Mouse (Mus musculus) intestine, embryonic 14.5 days (tissue): ENCODE measurements around the gene Bace1. TPM values are rescaled to one million over a fixed set of nuclear protein-coding genes. Genes with fewer than 3 reads are reported as not detected.
A peak's percentile ranks its signal among the peaks of the same experiment; 100 is the strongest.

ENCODE experiments used
- ATAC-seq: fragments of 200-750 bp; cut with Nextera tagmentation; replicated peaks from 2 replicates; pipeline ENCODE4 v1.8.0; 2017; ENCODE audit warnings: low read depth, moderate number of reproducible peaks, moderate TSS enrichment, moderate library complexity; ENCODE audit not compliant: low FRiP score, low TSS enrichment
- DNase-seq: peaks from one replicate; pipeline ENCODE4 v3.0.0-alpha.2; 2018; ENCODE audit warnings: low spot score
- H3K27ac ChIP-seq: fragments of 300-500 bp; sonication (generic); 2 replicates; pipeline ENCODE4 v1.5.1; 2014; ENCODE audit warnings: low read depth, mild to moderate bottlenecking, control low read depth
- H3K27me3 ChIP-seq: fragments of 300-500 bp; sonication (generic); replicated peaks from 2 replicates; pipeline ENCODE4 v1.6.1; 2014; ENCODE audit warnings: low read length, control low read depth; ENCODE audit not compliant: control insufficient read depth, insufficient read depth
- H3K36me3 ChIP-seq: fragments of 300-500 bp; sonication (generic); 2 replicates; pipeline ENCODE4 v1.6.1; 2014; ENCODE audit warnings: low read length, control low read depth; ENCODE audit not compliant: control insufficient read depth, insufficient read depth
- H3K4me1 ChIP-seq: fragments of 300-500 bp; sonication (generic); replicated peaks from 2 replicates; pipeline ENCODE4 v1.6.1; 2014; ENCODE audit warnings: low read length, control low read depth, mixed read lengths; ENCODE audit not compliant: control insufficient read depth, insufficient read depth
- H3K4me2 ChIP-seq: fragments of 300-500 bp; sonication (generic); 2 replicates; pipeline ENCODE4 v1.6.1; 2014; ENCODE audit warnings: low read length
- H3K4me3 ChIP-seq: fragments of 300-500 bp; sonication (generic); 2 replicates; pipeline ENCODE4 v1.5.1; 2014; ENCODE audit warnings: low read depth, low read length, control low read depth, mixed read lengths
- H3K9ac ChIP-seq: fragments of 300-500 bp; sonication (generic); 2 replicates; pipeline ENCODE4 v1.6.1; 2014; ENCODE audit warnings: mild to moderate bottlenecking, low read length
- H3K9me3 ChIP-seq: fragments of 300-500 bp; sonication (generic); 2 replicates; pipeline ENCODE4 v1.6.1; 2016; ENCODE audit warnings: low read length, control low read depth; ENCODE audit not compliant: control insufficient read depth
- WGBS: fragments of 180-500 bp; shearing (Covaris S2); extraction: QIAGEN DNeasy Blood & Tissue Kit; methylation state at CpG from one replicate; pipeline ENCODE4 v1.1.7; 2014; 5-methylcytosine and 5-hydroxymethylcytosine counted together
- polyA plus RNA-seq: library from polyadenylated mRNA; unstranded; fragments of >200 nt; fragmentation: Nextera tagmentation; extraction: Ambion mirVana; gene quantifications from 2 replicates; pipeline ENCODE4 v1.2.1, GENCODE M21; 2014

Bace1 gene
- 26.8 and 28.1 TPM in 2 replicates for polyA plus RNA-seq

GRCm38 (mm10) chr9:45838434-45839138, at the start of gene Bace1:
Gene Bace1, plus strand, starts transcription at chr9:45838580.
- WGBS: under 1% methylated on average over 40 of the region's 40 CpGs
- peak within 1 kb of the TSS; percentile 92 for H3K4me2 ChIP-seq
- H3K27me3 ChIP-seq: no peaks in the 10 kb centered on the region
- H3K27ac ChIP-seq: no peak within 1 kb of the TSS
- ATAC-seq: peak; percentile 74
- DNase-seq: peak; percentile 84
- H3K4me1 ChIP-seq: peaks cover 22% of the 10 kb centered on the region
- H3K4me3 ChIP-seq: peak within 1 kb of the TSS; percentile 70
- no peaks in the 10 kb centered on the region for H3K36me3 ChIP-seq
- H3K9me3 ChIP-seq: no peaks in the 10 kb centered on the region
- peak within 1 kb of the TSS; percentile 71 for H3K9ac ChIP-seq

DNA sequence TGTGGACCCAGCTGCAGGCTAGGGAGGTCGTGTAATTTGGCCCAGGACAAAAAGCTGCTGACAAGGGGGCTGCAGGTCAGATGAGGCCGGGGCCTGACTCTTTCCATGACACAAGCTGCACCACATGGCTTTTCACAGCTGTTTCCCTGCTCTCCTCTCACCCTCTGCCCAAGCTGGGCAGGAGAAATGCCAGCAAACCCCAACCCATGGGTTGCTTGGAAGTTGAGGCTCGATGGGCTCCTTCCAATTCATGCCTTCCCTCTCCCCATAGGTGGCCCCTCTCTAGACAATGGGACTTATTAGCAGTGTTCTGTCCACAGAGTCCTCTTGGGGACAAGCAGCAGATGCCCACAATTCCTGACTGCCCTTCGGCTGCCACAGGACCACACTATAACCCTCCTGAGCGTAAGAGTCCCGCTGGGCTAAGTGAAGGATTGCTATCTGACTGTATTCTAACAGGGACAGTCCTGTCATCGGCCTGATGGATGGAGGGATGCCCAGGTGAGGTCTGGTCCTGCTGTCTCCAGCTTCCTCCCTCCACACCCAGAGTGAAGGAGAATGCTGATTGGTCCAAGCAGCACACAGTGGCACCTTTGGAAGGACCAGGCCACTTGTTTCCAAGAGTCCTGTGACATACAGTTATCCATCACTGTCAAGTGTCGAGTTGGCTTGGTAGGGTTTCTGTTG, 46.8 kb upstream of the Bace1 start:
- WGBS: 80% methylated on average over 8 of the region's 8 CpGs

DNA sequence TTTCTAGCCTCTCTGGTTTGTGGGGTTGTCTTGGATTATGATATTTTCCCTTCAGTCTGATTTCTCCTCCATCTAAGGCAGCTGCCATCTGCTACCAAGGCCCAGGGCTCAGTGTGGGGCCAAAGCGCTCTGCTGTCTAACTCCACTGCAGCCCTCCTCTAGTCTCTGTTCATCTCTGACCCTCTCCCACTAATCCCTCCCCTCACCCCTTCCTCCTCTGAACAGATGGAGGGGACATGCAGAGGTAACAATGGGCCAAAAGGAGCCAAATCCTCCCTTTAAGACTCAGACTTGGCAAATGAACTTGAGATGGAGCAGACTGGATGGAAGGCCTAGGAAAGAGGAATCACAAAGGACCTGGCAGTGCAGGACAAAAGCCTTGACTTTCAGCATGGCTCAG, 46.1 kb upstream of the Bace1 start:
- H3K9me3 ChIP-seq: no peaks in the 10 kb centered on the region
- no peak overlapping the region for H3K4me2 ChIP-seq
- H3K9ac ChIP-seq: no peak overlapping the region
- peaks cover 18% of the 10 kb centered on the region for H3K36me3 ChIP-seq
- 96% methylated on average over 1 of the region's 1 CpGs for WGBS
- 0 out of 2 replicates have a peak, but pooled peaks cover 6% of the 10 kb centered on the region for H3K4me1 ChIP-seq
- no peaks in the 10 kb centered on the region for H3K27me3 ChIP-seq
- H3K4me3 ChIP-seq: no peak overlapping the region
- H3K27ac ChIP-seq: no peak overlapping the region
- DNase-seq (no peak), ATAC-seq (no peak)

More for the DNA sequence above, 46.8 kb upstream of the Bace1 start:
- 0 out of 2 replicates have a peak, but pooled peaks cover 8% of the 10 kb centered on the region for H3K4me1 ChIP-seq
- H3K4me3 ChIP-seq: no peak overlapping the region
- DNase-seq: no peak
- H3K4me2 ChIP-seq: no peak overlapping the region
- no peaks in the 10 kb centered on the region for H3K27me3 ChIP-seq
- ATAC-seq: no peak
- no peak overlapping the region for H3K9ac ChIP-seq
- no peak overlapping the region for H3K27ac ChIP-seq
- H3K36me3 ChIP-seq: peaks cover 18% of the 10 kb centered on the region
- no peaks in the 10 kb centered on the region for H3K9me3 ChIP-seq

- no peak overlapping the region for H3K27ac ChIP-seq
- H3K27me3 ChIP-seq: no peaks in the 10 kb centered on the region
- H3K9ac ChIP-seq: no peak overlapping the region
- DNase-seq: no peak
- ATAC-seq: no peak
- H3K4me2 ChIP-seq: no peak overlapping the region
- H3K4me3 ChIP-seq: no peak overlapping the region
- WGBS: 84% methylated on average over 6 of the region's 6 CpGs
- H3K4me1 ChIP-seq: 0 out of 2 replicates have a peak, but pooled peaks cover under 1% of the 10 kb centered on the region
- H3K36me3 ChIP-seq: peaks cover 18% of the 10 kb centered on the region
- H3K9me3 ChIP-seq: no peaks in the 10 kb centered on the region
These were observed 44.7 kb upstream of the Bace1 start for GRCm38 (mm10) chr9:45793697-45794096.

- Histone ChIP-seq H3K4me3 (no peak overlapping the region), H3K27ac (no peak overlapping the region), H3K27me3 (no peaks in the 10 kb centered on the region), H3K4me1 (0 out of 2 replicates have a peak, but pooled peaks cover 4% of the 10 kb centered on the region), H3K36me3 (peaks cover 18% of the 10 kb centered on the region), H3K9ac (no peak overlapping the region), H3K4me2 (no peak overlapping the region), H3K9me3 (no peaks in the 10 kb centered on the region)
- WGBS: 83% methylated on average over 5 of the region's 5 CpGs
- ATAC-seq (no peak), DNase-seq (no peak)
These were observed 42.7 kb upstream of the Bace1 start for GRCm38 (mm10) chr9:45795722-45796121.

- Histone ChIP-seq H3K4me2 (no peak overlapping the region), H3K9me3 (no peaks in the 10 kb centered on the region), H3K27ac (no peak overlapping the region), H3K4me3 (no peak overlapping the region), H3K27me3 (no peaks in the 10 kb centered on the region), H3K36me3 (peaks cover 20% of the 10 kb centered on the region), H3K9ac (no peak overlapping the region), H3K4me1 (0 out of 2 replicates have a peak, but pooled peaks cover 4% of the 10 kb centered on the region)
- DNase-seq (no peak), ATAC-seq (no peak)
- WGBS: 85% methylated on average over 3 of the region's 3 CpGs
These were observed 41.1 kb upstream of the Bace1 start for GRCm38 (mm10) chr9:45797271-45797670.

- DNase-seq (peak; percentile 66), ATAC-seq (0 out of 2 replicates have a peak, but pooled peaks have one; percentile 40)
- Histone ChIP-seq H3K4me2 (no peak overlapping the region; the same call in 1 of the 2 replicates), H3K27me3 (no peaks in the 10 kb centered on the region), H3K27ac (no peak overlapping the region), H3K9ac (no peak overlapping the region), H3K36me3 (peaks cover 12% of the 10 kb centered on the region; the same call in 1 of the 2 replicates), H3K4me3 (no peak overlapping the region), H3K9me3 (no peaks in the 10 kb centered on the region), H3K4me1 (0 out of 2 replicates have a peak, but pooled peaks cover 4% of the 10 kb centered on the region)
- 21% methylated on average over 13 of the region's 13 CpGs for WGBS
These were observed 39.8 kb upstream of the Bace1 start for GRCm38 (mm10) chr9:45798467-45799164.

- H3K4me2 ChIP-seq: no peak overlapping the region
- no peak for DNase-seq
- peaks cover 7% of the 10 kb centered on the region; the same call in 1 of the 2 replicates for H3K36me3 ChIP-seq
- no peak overlapping the region for H3K9ac ChIP-seq
- no peaks in the 10 kb centered on the region for H3K27me3 ChIP-seq
- 76% methylated on average over 8 of the region's 8 CpGs for WGBS
- no peak overlapping the region for H3K27ac ChIP-seq
- no peak overlapping the region for H3K4me3 ChIP-seq
- H3K4me1 ChIP-seq: 0 out of 2 replicates have a peak, but pooled peaks cover 4% of the 10 kb centered on the region
- no peaks in the 10 kb centered on the region for H3K9me3 ChIP-seq
- ATAC-seq: no peak
These were observed 39.0 kb upstream of the Bace1 start for GRCm38 (mm10) chr9:45799402-45799801.
